Mouse (Mus musculus) embryonic facial prominence, embryonic 12.5 days (tissue): ENCODE measurements at regions not wholly inside any gene's neighbourhood (a gene's known extent, or its start where the extent isn't known, plus 50 kb on each side); places are given as distances from the start of the nearest gene placed in this dataset.

ENCODE experiments used
- ATAC-seq: fragments of 200-750 bp; cut with Nextera tagmentation; 2 replicates; pipeline ENCODE4 v1.8.0; 2017; ENCODE audit not compliant: insufficient number of reproducible peaks, insufficient read depth, low FRiP score, low TSS enrichment
- H3K27ac ChIP-seq: fragments of 300-500 bp; sonication (generic); 2 replicates; pipeline ENCODE4 v1.5.1; 2016; ENCODE audit warnings: mild to moderate bottlenecking
- H3K27me3 ChIP-seq: fragments of 300-500 bp; sonication (generic); 2 replicates; pipeline ENCODE4 v1.6.1; 2016; ENCODE audit warnings: mild to moderate bottlenecking, moderate library complexity
- H3K36me3 ChIP-seq: fragments of 300-500 bp; sonication (generic); 2 replicates; pipeline ENCODE4 v1.6.1; 2016; ENCODE audit warnings: mild to moderate bottlenecking
- H3K4me1 ChIP-seq: fragments of 300-500 bp; sonication (generic); 2 replicates; pipeline ENCODE4 v1.6.1; 2016
- H3K4me2 ChIP-seq: fragments of 300-500 bp; sonication (generic); replicated peaks from 2 replicates; pipeline ENCODE4 v1.6.1; 2016; ENCODE audit warnings: mild to moderate bottlenecking, moderate library complexity
- H3K4me3 ChIP-seq: fragments of 300-500 bp; sonication (generic); 2 replicates; pipeline ENCODE4 v1.5.1; 2016; ENCODE audit warnings: mild to moderate bottlenecking
- H3K9ac ChIP-seq: fragments of 300-500 bp; sonication (generic); 2 replicates; pipeline ENCODE4 v1.6.1; 2016; ENCODE audit warnings: mild to moderate bottlenecking, moderate library complexity
- H3K9me3 ChIP-seq: fragments of 300-500 bp; sonication (generic); 2 replicates; pipeline ENCODE4 v1.6.1; 2016; ENCODE audit warnings: mild to moderate bottlenecking, moderate library complexity
- WGBS: fragments of 180-500 bp; shearing (Covaris S2); methylation state at CpG from one replicate; pipeline ENCODE4 v1.1.7; 2016; 5-methylcytosine and 5-hydroxymethylcytosine counted together

DNA sequence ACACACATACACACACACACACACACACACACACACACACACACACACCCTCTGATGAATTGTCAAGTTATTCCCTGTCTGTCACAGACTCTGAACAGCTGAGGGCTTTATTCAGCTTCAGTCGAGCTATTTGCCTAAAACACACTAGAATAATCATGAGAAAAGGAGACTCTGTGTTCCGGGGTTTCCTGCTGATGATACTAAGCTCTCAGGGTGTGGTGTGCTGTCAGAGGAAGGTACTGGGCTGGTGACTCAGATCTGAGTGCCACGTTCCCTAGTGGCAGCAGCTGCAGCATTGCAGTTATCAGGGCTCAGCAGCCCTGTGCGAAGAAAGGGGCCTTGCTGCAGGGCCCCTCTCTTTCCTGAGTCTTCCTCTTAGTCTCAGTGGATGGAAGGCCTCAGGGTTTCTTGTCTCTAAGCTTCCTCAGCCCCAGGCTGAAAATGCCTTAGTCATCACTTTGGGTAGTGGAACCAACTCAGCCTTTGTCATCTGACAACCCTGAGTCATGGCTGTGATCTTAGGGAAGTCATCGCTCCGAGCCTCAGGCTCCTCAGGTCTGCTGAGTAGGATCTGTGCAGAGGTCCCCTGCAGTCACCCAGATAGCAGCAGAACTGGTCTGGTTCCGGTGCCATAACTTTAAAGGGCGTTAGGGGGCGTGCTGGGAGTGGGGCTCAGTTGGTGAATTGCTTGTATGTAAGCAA lies 106.8 kb upstream of the Lrfn2 start:
- H3K27ac ChIP-seq: no peak overlapping the region
- no peak overlapping the region for H3K9ac ChIP-seq
- no peak overlapping the region for H3K4me2 ChIP-seq
- H3K4me3 ChIP-seq: no peak overlapping the region
- 0 out of 2 replicates have a peak, but pooled peaks cover 3% of the 10 kb centered on the region for H3K4me1 ChIP-seq
- no peaks in the 10 kb centered on the region for H3K36me3 ChIP-seq
- H3K27me3 ChIP-seq: no peaks in the 10 kb centered on the region
- 61% methylated on average over 9 of the region's 9 CpGs for WGBS
- ATAC-seq: no peak
- H3K9me3 ChIP-seq: no peaks in the 10 kb centered on the region

DNA sequence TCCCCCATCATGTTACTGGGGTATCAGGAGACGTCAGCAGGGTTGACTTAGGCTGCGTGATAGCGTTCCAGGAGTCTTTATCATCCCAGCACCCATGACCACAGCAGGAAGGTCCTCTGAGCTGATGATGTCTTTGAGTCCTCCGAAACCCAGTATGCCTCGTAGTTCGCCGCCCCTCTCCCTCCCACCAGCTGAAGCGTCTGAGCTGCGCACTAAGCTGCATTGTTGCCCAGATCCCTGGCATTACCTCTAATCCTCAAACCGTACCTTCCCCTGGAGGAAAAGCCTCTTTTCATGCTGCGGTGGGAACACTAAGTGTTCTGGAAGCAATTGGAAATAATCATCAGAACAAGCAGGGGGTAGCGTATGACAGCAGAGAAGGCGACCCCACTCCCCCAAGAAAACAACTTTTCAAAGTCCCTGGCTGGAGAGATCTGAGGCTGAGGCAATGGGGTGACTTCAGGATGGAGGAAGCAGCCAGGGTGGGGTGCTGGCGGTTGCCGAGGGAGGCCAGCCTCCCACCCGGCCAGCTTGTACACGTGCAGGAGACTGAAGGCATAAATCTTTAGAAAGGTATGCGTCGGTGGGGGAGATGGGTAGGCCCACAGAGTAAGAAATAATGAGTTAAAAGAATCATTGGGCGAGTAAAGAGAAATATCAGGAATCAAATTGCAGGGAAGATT lies 93.7 kb upstream of the Lrfn2 start:
- no peak overlapping the region for H3K9ac ChIP-seq
- H3K4me1 ChIP-seq: no peaks in the 10 kb centered on the region
- H3K36me3 ChIP-seq: no peaks in the 10 kb centered on the region
- H3K4me3 ChIP-seq: no peak overlapping the region
- no peak overlapping the region for H3K4me2 ChIP-seq
- H3K9me3 ChIP-seq: no peaks in the 10 kb centered on the region
- no peak for ATAC-seq
- H3K27ac ChIP-seq: no peak overlapping the region
- H3K27me3 ChIP-seq: no peaks in the 10 kb centered on the region
- 50% methylated on average over 20 of the region's 20 CpGs for WGBS

DNA sequence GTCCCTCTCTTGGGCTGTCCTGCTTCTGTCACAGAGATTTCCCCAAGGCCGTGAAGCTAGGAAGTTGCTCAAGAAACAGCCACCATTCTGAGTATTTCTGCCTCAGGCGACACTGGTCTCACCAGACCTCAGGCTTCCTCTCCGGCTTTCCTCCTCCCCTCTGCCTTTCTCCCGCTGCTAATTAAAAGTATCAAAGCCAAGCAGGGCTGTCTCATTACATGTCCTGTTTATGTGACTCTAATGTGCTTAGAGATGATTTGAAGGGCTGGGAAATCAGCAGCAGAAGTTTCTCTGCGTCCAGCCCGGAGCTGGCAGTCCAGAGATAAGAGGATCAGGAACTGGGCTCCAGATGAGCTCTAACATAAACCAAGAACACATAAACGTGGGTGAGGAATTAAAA lies 84.3 kb upstream of the Lrfn2 start:
- no peak for ATAC-seq
- WGBS: 31% methylated on average over 7 of the region's 7 CpGs
- Histone ChIP-seq H3K4me2 (no peak overlapping the region), H3K9ac (no peak overlapping the region), H3K4me3 (no peak overlapping the region), H3K4me1 (no peaks in the 10 kb centered on the region), H3K27me3 (no peaks in the 10 kb centered on the region), H3K27ac (no peak overlapping the region), H3K9me3 (no peaks in the 10 kb centered on the region), H3K36me3 (no peaks in the 10 kb centered on the region)

DNA sequence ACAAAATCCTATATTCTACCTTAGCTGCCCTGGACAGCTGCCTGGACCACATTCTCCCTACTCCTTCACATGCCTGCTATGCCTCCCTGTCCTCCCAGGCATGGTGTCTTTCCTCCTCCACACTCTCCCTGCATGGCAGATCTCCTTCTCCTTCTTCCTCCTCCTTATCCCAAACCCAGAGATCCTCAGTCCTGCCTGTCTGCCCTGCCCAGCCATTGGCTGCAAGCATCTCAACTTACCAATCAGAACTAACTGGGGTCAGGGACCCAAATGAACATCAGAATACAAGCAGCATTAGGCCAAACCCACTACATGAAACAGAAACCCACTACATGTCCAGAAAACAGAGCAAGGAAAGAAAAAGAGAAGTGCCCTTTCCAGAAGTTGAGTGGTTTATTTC lies 81.3 kb upstream of the Lrfn2 start:
- H3K4me3 ChIP-seq: no peak overlapping the region
- H3K9me3 ChIP-seq: no peaks in the 10 kb centered on the region
- no peak overlapping the region for H3K4me2 ChIP-seq
- H3K27ac ChIP-seq: no peak overlapping the region
- H3K9ac ChIP-seq: no peak overlapping the region
- H3K4me1 ChIP-seq: no peaks in the 10 kb centered on the region
- no peaks in the 10 kb centered on the region for H3K27me3 ChIP-seq
- no peaks in the 10 kb centered on the region for H3K36me3 ChIP-seq
- no peak for ATAC-seq

DNA sequence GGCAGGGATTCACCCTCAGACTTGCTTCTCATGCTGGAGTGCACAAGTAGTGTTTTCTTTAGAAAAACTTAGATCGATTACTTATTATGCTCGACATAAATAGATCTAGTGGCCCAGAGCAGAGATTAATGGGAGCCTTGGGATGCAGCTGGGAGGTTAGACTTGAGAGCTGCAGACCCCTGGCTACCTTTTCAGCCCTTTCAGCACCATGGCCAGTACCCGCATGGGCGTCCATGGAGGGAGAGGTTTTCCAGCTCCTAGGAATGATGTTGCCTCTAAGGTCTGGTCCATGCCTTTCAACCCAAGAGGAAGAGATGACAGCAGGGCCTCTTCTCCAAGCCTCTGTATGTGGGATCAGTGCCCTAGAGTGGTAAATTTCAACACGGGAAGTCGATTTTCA lies 73.3 kb upstream of the Lrfn2 start:
- no peaks in the 10 kb centered on the region for H3K27me3 ChIP-seq
- ATAC-seq: no peak
- no peak overlapping the region for H3K27ac ChIP-seq
- no peak overlapping the region for H3K4me3 ChIP-seq
- no peaks in the 10 kb centered on the region for H3K9me3 ChIP-seq
- no peak overlapping the region for H3K4me2 ChIP-seq
- H3K36me3 ChIP-seq: no peaks in the 10 kb centered on the region
- WGBS: 57% methylated on average over 6 of the region's 6 CpGs
- no peak overlapping the region for H3K9ac ChIP-seq
- H3K4me1 ChIP-seq: no peaks in the 10 kb centered on the region

DNA sequence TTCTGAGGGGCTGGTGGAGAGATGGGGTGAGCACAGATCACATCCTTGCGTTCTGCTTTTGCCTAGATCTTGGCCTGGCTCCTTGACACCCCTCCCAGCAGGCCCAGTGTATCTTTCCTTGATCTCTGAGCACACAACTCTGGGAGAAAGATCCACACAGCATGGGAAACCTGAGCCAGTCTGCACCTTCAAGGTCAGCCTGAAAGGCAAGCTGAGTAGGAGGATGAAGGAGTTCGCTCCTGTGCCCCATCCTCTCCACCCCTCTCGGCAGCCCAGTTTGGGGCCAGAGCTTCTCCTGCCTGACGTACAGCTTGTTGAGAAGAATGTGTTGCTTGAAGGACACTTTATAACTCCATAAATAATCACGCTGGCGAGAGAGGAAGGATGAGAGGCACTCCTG lies 61.7 kb upstream of the Lrfn2 start:
- H3K36me3 ChIP-seq: no peaks in the 10 kb centered on the region
- no peaks in the 10 kb centered on the region for H3K9me3 ChIP-seq
- H3K4me3 ChIP-seq: no peak overlapping the region
- no peak overlapping the region for H3K27ac ChIP-seq
- no peaks in the 10 kb centered on the region for H3K4me1 ChIP-seq
- 65% methylated on average over 6 of the region's 6 CpGs for WGBS
- H3K9ac ChIP-seq: no peak overlapping the region
- H3K4me2 ChIP-seq: no peak overlapping the region
- ATAC-seq: no peak
- no peaks in the 10 kb centered on the region for H3K27me3 ChIP-seq

DNA sequence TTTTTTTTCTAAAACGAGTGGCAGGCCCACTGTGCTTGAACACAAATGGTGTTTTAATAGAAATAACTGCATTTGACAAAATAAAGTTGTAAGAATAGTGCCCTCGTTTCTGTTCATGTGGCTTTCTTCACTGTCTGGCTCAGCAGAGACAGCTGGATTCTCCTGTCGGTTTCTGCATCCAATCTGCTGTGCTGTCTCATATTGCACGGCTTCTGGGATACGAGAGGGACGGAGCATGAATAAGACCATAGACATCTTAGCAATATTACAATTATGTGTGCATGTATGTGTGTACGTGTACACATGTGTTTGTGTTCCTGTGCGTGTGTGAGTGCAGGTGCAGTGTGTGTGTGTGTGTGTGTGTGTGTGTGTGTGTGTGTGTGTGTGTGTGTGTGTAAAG lies 54.7 kb upstream of the Lrfn2 start:
- no peak for ATAC-seq
- no peak overlapping the region for H3K27ac ChIP-seq
- H3K36me3 ChIP-seq: no peaks in the 10 kb centered on the region
- H3K4me2 ChIP-seq: no peak overlapping the region
- no peaks in the 10 kb centered on the region for H3K9me3 ChIP-seq
- H3K4me1 ChIP-seq: no peaks in the 10 kb centered on the region
- WGBS: 67% methylated on average over 8 of the region's 8 CpGs
- H3K27me3 ChIP-seq: no peaks in the 10 kb centered on the region
- H3K4me3 ChIP-seq: no peak overlapping the region
- H3K9ac ChIP-seq: no peak overlapping the region

DNA sequence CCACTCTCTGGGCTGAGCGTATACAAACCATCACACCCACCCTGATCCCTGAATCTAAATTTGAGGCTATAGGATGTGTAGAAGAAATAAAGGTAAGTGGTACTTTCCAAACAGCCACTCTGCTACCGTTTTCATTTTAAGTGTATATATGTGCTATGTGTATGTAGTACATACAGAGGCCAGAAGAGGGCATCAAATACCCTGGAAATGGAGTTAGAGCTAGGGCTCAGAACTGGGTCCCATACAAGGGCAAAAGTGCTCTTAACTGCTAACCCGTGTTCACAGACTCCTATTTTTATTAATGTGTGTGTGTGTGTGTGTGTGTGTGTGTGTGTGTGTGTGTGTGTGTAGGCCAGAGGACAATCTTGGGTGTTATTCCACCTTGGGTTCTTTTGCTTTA lies 51.6 kb upstream of the Lrfn2 start:
- H3K4me3 ChIP-seq: no peak overlapping the region

DNA sequence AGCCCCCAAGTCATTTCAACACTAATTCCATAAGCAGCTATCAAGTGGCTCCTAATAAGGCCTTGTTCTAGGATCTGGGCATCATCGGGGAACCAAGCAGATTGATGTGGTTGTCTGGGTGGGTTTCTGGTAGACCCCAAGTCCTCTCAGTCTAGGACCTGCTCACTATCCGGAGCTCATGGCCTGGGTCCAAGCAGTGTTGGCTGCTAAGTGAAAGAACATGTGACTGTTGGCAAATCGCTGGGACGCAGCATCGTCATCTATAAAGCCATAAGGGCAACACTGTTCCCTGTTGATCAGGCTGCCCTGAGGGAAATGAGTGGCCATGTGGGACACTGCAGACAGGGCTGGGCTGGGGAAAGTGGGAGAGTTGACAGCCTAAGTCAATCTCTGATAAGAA lies 50.2 kb upstream of the Lrfn2 start:
- Histone ChIP-seq H3K4me3 (no peak overlapping the region), H3K36me3 (no peaks in the 10 kb centered on the region), H3K27ac (no peak overlapping the region), H3K4me2 (no peak overlapping the region), H3K27me3 (no peaks in the 10 kb centered on the region), H3K4me1 (no peaks in the 10 kb centered on the region), H3K9me3 (no peaks in the 10 kb centered on the region), H3K9ac (no peak overlapping the region)
- ATAC-seq: no peak
- 80% methylated on average over 5 of the region's 5 CpGs for WGBS

More for the DNA sequence above, 51.6 kb upstream of the Lrfn2 start:
- WGBS: 84% methylated on average over 3 of the region's 3 CpGs
- no peaks in the 10 kb centered on the region for H3K4me1 ChIP-seq
- no peak overlapping the region for H3K4me2 ChIP-seq
- no peak for ATAC-seq
- H3K27me3 ChIP-seq: no peaks in the 10 kb centered on the region
- no peak overlapping the region for H3K27ac ChIP-seq
- H3K9ac ChIP-seq: no peak overlapping the region
- no peaks in the 10 kb centered on the region for H3K36me3 ChIP-seq
- no peaks in the 10 kb centered on the region for H3K9me3 ChIP-seq
